Mouse (Mus musculus): ENCODE measurements around the gene Exd2. TPM values are rescaled to one million over a fixed set of nuclear protein-coding genes. Genes with fewer than 3 reads are reported as not detected.

The Exd2 gene
- total and polyA plus RNA-seq, 2 experiments from 2014 or later = 26.3 to 30.6 TPM

- Histone ChIP-seq H3K36me3 (ENCODE audit: insufficient read depth, low read length) (no peaks in the 10 kb centered on the region), H3K27ac (no peak overlapping the region), H3K9ac (replicated peaks; ENCODE audit: low read length) (no peak overlapping the region), H3K4me3 (ENCODE audit: low read length) (no peak overlapping the region), H3K4me1 (ENCODE audit: insufficient read depth, low read length) (peaks cover 18% of the 10 kb centered on the region; the same call in 1 of the 2 replicates), H3K27me3 (ENCODE audit: insufficient read depth, low read length) (no peaks in the 10 kb centered on the region), H3K9me3 (ENCODE audit: low read length) (no peaks in the 10 kb centered on the region), H3K4me2 (ENCODE audit: low read depth, low read length) (no peak overlapping the region)
- 15% methylated on average over 7 of the region's 7 CpGs for WGBS
- peak; percentile 33 for DNase-seq (ENCODE audit: low spot score)
- no peak for ATAC-seq
- no peak for TF ChIP-seq CTCF (IDR thresholded peaks at IDR 0.05; ENCODE audit: low read depth)
These were observed 62.6 kb downstream of the Exd2 start for GRCm38 (mm10) chr12:80525513-80525912.

GRCm38 (mm10) chr12:80526511-80526910 is 63.6 kb downstream of the Exd2 start:
- Histone ChIP-seq H3K27ac (no peak overlapping the region), H3K9ac (replicated peaks; ENCODE audit: low read length) (no peak overlapping the region), H3K27me3 (ENCODE audit: insufficient read depth, low read length) (no peaks in the 10 kb centered on the region), H3K36me3 (ENCODE audit: insufficient read depth, low read length) (no peaks in the 10 kb centered on the region), H3K4me1 (ENCODE audit: insufficient read depth, low read length) (peaks cover 16% of the 10 kb centered on the region; the same call in 1 of the 2 replicates), H3K9me3 (ENCODE audit: low read length) (no peaks in the 10 kb centered on the region), H3K4me3 (ENCODE audit: low read length) (no peak overlapping the region), H3K4me2 (ENCODE audit: low read depth, low read length) (no peak overlapping the region)
- 62% methylated on average over 2 of the region's 2 CpGs for WGBS
- DNase-seq (ENCODE audit: low spot score) (no peak), ATAC-seq (no peak)
- TF ChIP-seq CTCF (IDR thresholded peaks at IDR 0.05; ENCODE audit: low read depth) = no peak

GRCm38 (mm10) chr12:80527727-80528389 is 65.0 kb downstream of the Exd2 start:
- H3K9me3 ChIP-seq (ENCODE audit: low read length) = no peaks in the 10 kb centered on the region
- H3K4me1 ChIP-seq (ENCODE audit: insufficient read depth, low read length) = peaks cover 12% of the 10 kb centered on the region; the same call in 1 of the 2 replicates
- 63% methylated on average over 5 of the region's 5 CpGs for WGBS
- no peak overlapping the region for H3K4me2 ChIP-seq (ENCODE audit: low read depth, low read length)
- TF ChIP-seq CTCF (IDR thresholded peaks at IDR 0.05; ENCODE audit: low read depth) = no peak
- ATAC-seq (peak; percentile 69), DNase-seq (ENCODE audit: low spot score) (peak; percentile 33)
- no peak overlapping the region for H3K9ac ChIP-seq (replicated peaks; ENCODE audit: low read length)
- H3K27ac ChIP-seq = peak overlapping the region; percentile 43; the same call in 1 of the 2 replicates
- no peak overlapping the region for H3K4me3 ChIP-seq (ENCODE audit: low read length)
- no peaks in the 10 kb centered on the region for H3K27me3 ChIP-seq (ENCODE audit: insufficient read depth, low read length)
- H3K36me3 ChIP-seq (ENCODE audit: insufficient read depth, low read length) = no peaks in the 10 kb centered on the region

GRCm38 (mm10) chr12:80530052-80530451 is 67.2 kb downstream of the Exd2 start:
- no peaks in the 10 kb centered on the region for H3K27me3 ChIP-seq (ENCODE audit: insufficient read depth, low read length)
- 43% methylated on average over 2 of the region's 2 CpGs for WGBS
- H3K9ac ChIP-seq (replicated peaks; ENCODE audit: low read length) = no peak overlapping the region
- TF ChIP-seq CTCF (IDR thresholded peaks at IDR 0.05; ENCODE audit: low read depth) = no peak
- H3K4me1 ChIP-seq (ENCODE audit: insufficient read depth, low read length) = peaks cover 12% of the 10 kb centered on the region; the same call in 1 of the 2 replicates
- H3K4me2 ChIP-seq (ENCODE audit: low read depth, low read length) = no peak overlapping the region
- no peaks in the 10 kb centered on the region for H3K36me3 ChIP-seq (ENCODE audit: insufficient read depth, low read length)
- H3K9me3 ChIP-seq (ENCODE audit: low read length) = no peaks in the 10 kb centered on the region
- H3K4me3 ChIP-seq (ENCODE audit: low read length) = no peak overlapping the region
- DNase-seq (ENCODE audit: low spot score) (no peak), ATAC-seq (no peak)
- no peak overlapping the region for H3K27ac ChIP-seq

GRCm38 (mm10) chr12:80530630-80531029 is 67.7 kb downstream of the Exd2 start:
- peaks cover 7% of the 10 kb centered on the region; the same call in 1 of the 2 replicates for H3K4me1 ChIP-seq (ENCODE audit: insufficient read depth, low read length)
- no peaks in the 10 kb centered on the region for H3K9me3 ChIP-seq (ENCODE audit: low read length)
- no peaks in the 10 kb centered on the region for H3K36me3 ChIP-seq (ENCODE audit: insufficient read depth, low read length)
- H3K4me2 ChIP-seq (ENCODE audit: low read depth, low read length) = no peak overlapping the region
- WGBS = 51% methylated on average over 6 of the region's 6 CpGs
- DNase-seq (ENCODE audit: low spot score) (no peak), ATAC-seq (no peak)
- no peak overlapping the region for H3K4me3 ChIP-seq (ENCODE audit: low read length)
- no peaks in the 10 kb centered on the region for H3K27me3 ChIP-seq (ENCODE audit: insufficient read depth, low read length)
- no peak overlapping the region for H3K27ac ChIP-seq
- no peak for TF ChIP-seq CTCF (IDR thresholded peaks at IDR 0.05; ENCODE audit: low read depth)
- no peak overlapping the region for H3K9ac ChIP-seq (replicated peaks; ENCODE audit: low read length)

GRCm38 (mm10) chr12:80531585-80531984 is 68.7 kb downstream of the Exd2 start:
- H3K4me1 ChIP-seq (ENCODE audit: insufficient read depth, low read length) = 0 out of 2 replicates have a peak, but pooled peaks cover 3% of the 10 kb centered on the region
- H3K27me3 ChIP-seq (ENCODE audit: insufficient read depth, low read length) = no peaks in the 10 kb centered on the region
- ATAC-seq = no peak
- DNase-seq (ENCODE audit: low spot score) = no peak
- no peaks in the 10 kb centered on the region for H3K36me3 ChIP-seq (ENCODE audit: insufficient read depth, low read length)
- WGBS = 79% methylated on average over 10 of the region's 10 CpGs
- H3K27ac ChIP-seq = no peak overlapping the region
- no peak overlapping the region for H3K4me2 ChIP-seq (ENCODE audit: low read depth, low read length)
- no peak for TF ChIP-seq CTCF (IDR thresholded peaks at IDR 0.05; ENCODE audit: low read depth)
- H3K9ac ChIP-seq (replicated peaks; ENCODE audit: low read length) = no peak overlapping the region
- H3K9me3 ChIP-seq (ENCODE audit: low read length) = no peaks in the 10 kb centered on the region
- no peak overlapping the region for H3K4me3 ChIP-seq (ENCODE audit: low read length)

GRCm38 (mm10) chr12:80533876-80534275 is 71.0 kb downstream of the Exd2 start:
- Histone ChIP-seq H3K4me2 (ENCODE audit: low read depth, low read length) (no peak overlapping the region), H3K36me3 (ENCODE audit: insufficient read depth, low read length) (no peaks in the 10 kb centered on the region), H3K27me3 (ENCODE audit: insufficient read depth, low read length) (no peaks in the 10 kb centered on the region), H3K9ac (replicated peaks; ENCODE audit: low read length) (no peak overlapping the region), H3K9me3 (ENCODE audit: low read length) (no peaks in the 10 kb centered on the region), H3K27ac (no peak overlapping the region), H3K4me1 (ENCODE audit: insufficient read depth, low read length) (0 out of 2 replicates have a peak, but pooled peaks cover 3% of the 10 kb centered on the region), H3K4me3 (ENCODE audit: low read length) (no peak overlapping the region)
- no peak for DNase-seq (ENCODE audit: low spot score)
- 46% methylated on average over 2 of the region's 2 CpGs for WGBS
- 0 out of 2 replicates have a peak, but pooled peaks have one; percentile 21 for ATAC-seq
- no peak for TF ChIP-seq CTCF (IDR thresholded peaks at IDR 0.05; ENCODE audit: low read depth)
